Mouse (Mus musculus) myocyte (in vitro differentiated cells): ENCODE measurements at regions not wholly inside any gene's neighbourhood (a gene's known extent, or its start where the extent isn't known, plus 50 kb on each side); places are given as distances from the start of the nearest gene placed in this dataset.

ENCODE experiments used
- E2F4 ChIP-seq: IDR thresholded peaks from one replicate; pipeline ENCODE4 v1.6.1; 2011; ENCODE audit warnings: mild to moderate bottlenecking, control low read depth, moderate library complexity; ENCODE audit not compliant: insufficient read depth
- POLR2A ChIP-seq: IDR thresholded peaks from one replicate; pipeline ENCODE4 v1.6.1; 2011; ENCODE audit warnings: low read depth, mild to moderate bottlenecking, control low read depth, moderate library complexity; ENCODE audit not compliant: insufficient read length
- SRF ChIP-seq: IDR thresholded peaks from one replicate; pipeline ENCODE4 v1.6.1; 2011; ENCODE audit warnings: low read depth; ENCODE audit not compliant: control insufficient read depth, insufficient read length
- TCF12 ChIP-seq: IDR thresholded peaks from one replicate; pipeline ENCODE4 v1.6.1; 2011; ENCODE audit warnings: mild to moderate bottlenecking, control low read depth; ENCODE audit not compliant: poor library complexity, insufficient read depth, severe bottlenecking

- TF ChIP-seq TCF12 = no peak
- no peak for TF ChIP-seq POLR2A
- TF ChIP-seq E2F4 = no peak
- no peak for TF ChIP-seq SRF
Observed at GRCm38 (mm10) chr4:137142316-137142715, 93.7 kb upstream of the Zbtb40 start.
